Mouse (Mus musculus): ENCODE results near the gene Pptc7.

- TF ChIP-seq CTCF (IDR thresholded peaks at IDR 0.05; ENCODE audit: extremely low read depth, insufficient read depth, low read length): no peak
- no peak for TF ChIP-seq POLR2A (IDR thresholded peaks at IDR 0.05; ENCODE audit: extremely low read depth, insufficient read depth, low read length)
These were observed 5.2 kb upstream of the Pptc7 start for GRCm38 (mm10) chr5:122278946-122279345.

All from cortical plate, adult 2 months (tissue).